Mouse (Mus musculus): ENCODE results near the gene Cavin1.
A peak's percentile ranks its signal among the peaks of the same experiment; 100 is the strongest.

The Cavin1 gene

GRCm38 (mm10) chr11:100957915-100958469, 12.7 kb downstream of the Cavin1 start:
- DNase-seq (ENCODE audit: low read depth, low spot score), result no peak

- DNase-seq (ENCODE audit: low read depth, low spot score), result peak; percentile 67
These were observed 13.4 kb downstream of the Cavin1 start for GRCm38 (mm10) chr11:100957244-100957643.

GRCm38 (mm10) chr11:100949540-100949939, 21.1 kb downstream of the Cavin1 start:
- DNase-seq (ENCODE audit: low read depth, low spot score), result no peak

GRCm38 (mm10) chr11:100948317-100948716, 22.4 kb downstream of the Cavin1 start:
- no peak for DNase-seq (ENCODE audit: low read depth, low spot score)

GRCm38 (mm10) chr11:100947548-100947947, 23.1 kb downstream of the Cavin1 start:
- DNase-seq (ENCODE audit: low read depth, low spot score), result no peak

GRCm38 (mm10) chr11:100946862-100947261, 23.8 kb downstream of the Cavin1 start:
- DNase-seq (ENCODE audit: low read depth, low spot score), result no peak

- no peak for DNase-seq (ENCODE audit: low read depth, low spot score)
These were observed 28.3 kb downstream of the Cavin1 start for GRCm38 (mm10) chr11:100942388-100942787.

- DNase-seq (ENCODE audit: low read depth, low spot score), result peak; percentile 100
These were observed 31.1 kb downstream of the Cavin1 start, which contains the start of gene Stat3 for GRCm38 (mm10) chr11:100939512-100940151. TSS of gene Stat3 (minus strand) at chr11:100939540.

GRCm38 (mm10) chr11:100938711-100939511, 31.8 kb downstream of the Cavin1 start:
- no peak for DNase-seq (ENCODE audit: low read depth, low spot score)

- no peak for DNase-seq (ENCODE audit: low read depth, low spot score)
These were observed 32.6 kb downstream of the Cavin1 start for GRCm38 (mm10) chr11:100938112-100938511.

GRCm38 (mm10) chr11:100937295-100937694, 33.4 kb downstream of the Cavin1 start:
- no peak for DNase-seq (ENCODE audit: low read depth, low spot score)

- no peak for DNase-seq (ENCODE audit: low read depth, low spot score)
These were observed 35.0 kb downstream of the Cavin1 start for GRCm38 (mm10) chr11:100935373-100936355.

GRCm38 (mm10) chr11:100931254-100931921, 39.3 kb downstream of the Cavin1 start:
- DNase-seq (ENCODE audit: low read depth, low spot score), result no peak

GRCm38 (mm10) chr11:100930611-100931010, 40.1 kb downstream of the Cavin1 start:
- DNase-seq (ENCODE audit: low read depth, low spot score), result no peak

GRCm38 (mm10) chr11:100927386-100927785, 43.3 kb downstream of the Cavin1 start:
- no peak for DNase-seq (ENCODE audit: low read depth, low spot score)

GRCm38 (mm10) chr11:100924386-100924919, 46.2 kb downstream of the Cavin1 start:
- DNase-seq (ENCODE audit: low read depth, low spot score), result no peak

GRCm38 (mm10) chr11:100920887-100921624, 49.6 kb downstream of the Cavin1 start:
- no peak for DNase-seq (ENCODE audit: low read depth, low spot score)

- no peak for DNase-seq (ENCODE audit: low read depth, low spot score)
These were observed 52.7 kb downstream of the Cavin1 start for GRCm38 (mm10) chr11:100918007-100918406.

- no peak for DNase-seq (ENCODE audit: low read depth, low spot score)
These were observed 54.2 kb downstream of the Cavin1 start for GRCm38 (mm10) chr11:100916432-100916971.

GRCm38 (mm10) chr11:100915063-100915462, 55.6 kb downstream of the Cavin1 start:
- DNase-seq (ENCODE audit: low read depth, low spot score), result no peak
